ENCODE assay signal across 8 mouse cellular contexts in the genomic region with DNA sequence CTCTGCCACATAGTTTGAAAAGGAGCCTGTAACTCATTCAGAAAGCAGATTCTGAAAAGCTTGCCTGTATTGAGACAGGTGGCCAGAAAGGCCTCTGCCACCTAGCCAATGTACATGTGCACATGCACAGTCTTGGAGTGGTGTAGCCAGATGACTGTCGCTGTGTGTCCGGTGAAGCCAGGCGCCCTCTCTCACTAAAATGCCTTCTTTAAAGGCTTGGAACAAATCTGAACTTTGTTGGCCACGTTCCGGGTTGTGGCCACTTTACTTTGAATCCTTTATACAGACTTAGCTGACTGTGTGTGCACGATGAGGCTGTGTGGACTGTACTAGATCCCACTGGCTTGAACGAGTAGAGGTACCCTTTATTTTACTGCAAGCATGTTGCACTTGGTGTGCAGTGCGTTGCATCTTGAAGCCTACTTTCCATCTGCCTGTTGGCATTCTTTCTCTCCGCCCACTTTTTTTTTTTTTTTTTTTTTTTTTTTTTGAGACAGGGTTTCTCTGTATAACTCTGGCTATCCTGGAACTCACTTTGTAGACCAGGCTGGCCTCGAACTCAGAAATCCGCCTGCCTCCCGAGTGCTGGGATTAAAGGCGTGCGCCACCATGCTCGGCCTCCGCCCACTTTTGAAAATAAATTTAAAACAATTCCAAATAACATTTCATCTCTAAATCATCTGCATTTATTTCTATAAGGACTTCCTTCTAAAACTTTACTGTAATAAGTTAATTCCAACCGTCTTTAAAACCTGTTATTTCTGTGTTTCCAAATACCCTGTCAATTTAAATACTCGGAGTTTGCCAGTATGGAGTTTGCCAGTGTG. TPM values are rescaled to one million over a fixed set of nuclear protein-coding genes. Genes with fewer than 3 reads are reported as not detected.
DNase-seq lines count a peak whose midpoint lies in the region; ATAC-seq and TF ChIP-seq lines count a peak whose summit lies in the region.

No protein-coding gene starts in this region.

- WGBS in embryonic facial prominence, embryonic 13.5 days: 54% methylated on average over 18 of the region's 18 CpGs
- WGBS in hindbrain, embryonic 15.5 days: 56% methylated on average over 18 of the region's 18 CpGs
- WGBS in liver, embryonic 14.5 days (ENCODE audit: insufficient replicate concordance): 38% methylated on average over 18 of the region's 18 CpGs
- WGBS in stomach, embryonic 14.5 days: 50% methylated on average over 18 of the region's 18 CpGs

- peaks cover 21% of the 10 kb centered on the region for H3K4me1 ChIP-seq in embryonic facial prominence, embryonic 13.5 days
- H3K4me1 ChIP-seq in hindbrain, embryonic 15.5 days (replicated peaks): peaks cover 23% of the 10 kb centered on the region
- H3K4me1 ChIP-seq in liver, embryonic 14.5 days (replicated peaks; ENCODE audit: control insufficient read depth in 2 of 2, insufficient read depth in 2 of 2, low read length in 1 of 2): peaks cover 4 to 12% of the 10 kb centered on the region in 2 experiments; a peak in 3 of 4 replicates
- 0 out of 2 replicates have a peak, but pooled peaks cover 4% of the 10 kb centered on the region for H3K4me1 ChIP-seq in stomach, embryonic 14.5 days (ENCODE audit: control insufficient read depth, insufficient read depth, low read length)

- intact Hi-C loops in left cerebral cortex, postnatal 14 days (cut with DNase I): loop anchor here (5.0 to 10.0 kb wide), 2 partner anchors 61 to 348 kb away; no protein-coding TSS in a partner anchor
- intact Hi-C loops in left cerebral cortex, postnatal 4 days (cut with DNase I): no loop called here

- peak overlapping the region; percentile 99 for H3K27ac ChIP-seq in embryonic facial prominence, embryonic 13.5 days
- peak overlapping the region; percentile 99 for H3K27ac ChIP-seq in hindbrain, embryonic 15.5 days (replicated peaks)
- H3K27ac ChIP-seq in liver, embryonic 14.5 days: peak overlapping the region; percentile 23; the same call in 1 of the 2 replicates
- peak overlapping the region; percentile 99; the same call in 1 of the 2 replicates for H3K27ac ChIP-seq in stomach, embryonic 14.5 days (ENCODE audit: low read length)

- H3K9ac ChIP-seq in embryonic facial prominence, embryonic 13.5 days: peak overlapping the region; percentile 96
- H3K9ac ChIP-seq in hindbrain, embryonic 15.5 days: peak overlapping the region; percentile 98
- H3K9ac ChIP-seq in liver, embryonic 14.5 days (replicated peaks): peak overlapping the region; percentile 89
- H3K9ac ChIP-seq in stomach, embryonic 14.5 days (replicated peaks; ENCODE audit: low read depth, low read length): peak overlapping the region; percentile 62

- TF ChIP-seq EP300 in liver, embryonic 14.5 days (IDR thresholded peaks at IDR 0.05; ENCODE audit: low read depth): no peak

- H3K9me3 ChIP-seq in embryonic facial prominence, embryonic 13.5 days: no peaks in the 10 kb centered on the region
- H3K9me3 ChIP-seq in hindbrain, embryonic 15.5 days: no peaks in the 10 kb centered on the region
- no peaks in the 10 kb centered on the region for H3K9me3 ChIP-seq in liver, embryonic 14.5 days (ENCODE audit: control insufficient read depth, low read length)
- no peaks in the 10 kb centered on the region for H3K9me3 ChIP-seq in stomach, embryonic 14.5 days (ENCODE audit: control insufficient read depth, low read depth, low read length)

- H3K27me3 ChIP-seq in embryonic facial prominence, embryonic 13.5 days: no peaks in the 10 kb centered on the region
- H3K27me3 ChIP-seq in hindbrain, embryonic 15.5 days: no peaks in the 10 kb centered on the region
- H3K27me3 ChIP-seq in liver, embryonic 14.5 days (ENCODE audit: control insufficient read depth, insufficient read depth, low read length): no peaks in the 10 kb centered on the region
- H3K27me3 ChIP-seq in stomach, embryonic 14.5 days (ENCODE audit: control insufficient read depth, insufficient read depth, low read length): no peaks in the 10 kb centered on the region

- peak; percentile 10 to 26 for DNase-seq in left cerebral cortex, postnatal 14 days (ENCODE audit: low spot score in 2 of 2)
- DNase-seq in left cerebral cortex, postnatal 4 days: no peak
- peak; percentile 63 for DNase-seq in MN1 (ENCODE audit: low spot score)
- no peak for DNase-seq in liver, embryonic 14.5 days (ENCODE audit: low read depth in 3 of 3, low spot score in 3 of 3)
- DNase-seq in gastrocnemius, adult 18-20 months (ENCODE audit: low spot score): no peak

- ATAC-seq in embryonic facial prominence, embryonic 13.5 days (ENCODE audit: insufficient number of reproducible peaks, insufficient read depth, low FRiP score, low TSS enrichment, low read depth): no peak
- ATAC-seq in hindbrain, embryonic 15.5 days (ENCODE audit: low FRiP score, low read depth): no peak
- ATAC-seq in liver, embryonic 14.5 days (ENCODE audit: insufficient read depth): no peak
- ATAC-seq in stomach, embryonic 14.5 days (ENCODE audit: insufficient number of reproducible peaks, insufficient read depth, low FRiP score, low read depth): no peak

- H3K4me2 ChIP-seq in embryonic facial prominence, embryonic 13.5 days: peak overlapping the region; percentile 86
- H3K4me2 ChIP-seq in hindbrain, embryonic 15.5 days: peak overlapping the region; percentile 70
- H3K4me2 ChIP-seq in liver, embryonic 14.5 days (ENCODE audit: low read depth): peak overlapping the region; percentile 86
- H3K4me2 ChIP-seq in stomach, embryonic 14.5 days (replicated peaks; ENCODE audit: low read depth, low read length): peak overlapping the region; percentile 97

- TF ChIP-seq CTCF in liver, embryonic 14.5 days (IDR thresholded peaks at IDR 0.05; ENCODE audit: low read depth): no peak

- peak overlapping the region; percentile 93 for H3K4me3 ChIP-seq in embryonic facial prominence, embryonic 13.5 days
- H3K4me3 ChIP-seq in hindbrain, embryonic 15.5 days: peak overlapping the region; percentile 81
- H3K4me3 ChIP-seq in liver, embryonic 14.5 days (ENCODE audit: insufficient read depth in 1 of 2, low read depth in 2 of 2, low read length in 2 of 2): peak overlapping the region; percentile 82 to 89
- peak overlapping the region; percentile 91 for H3K4me3 ChIP-seq in stomach, embryonic 14.5 days (ENCODE audit: low read depth, low read length)

- H3K36me3 ChIP-seq in embryonic facial prominence, embryonic 13.5 days: peaks cover 46% of the 10 kb centered on the region
- peaks cover 27% of the 10 kb centered on the region for H3K36me3 ChIP-seq in hindbrain, embryonic 15.5 days
- peaks cover 14% of the 10 kb centered on the region for H3K36me3 ChIP-seq in liver, embryonic 14.5 days (replicated peaks; ENCODE audit: control insufficient read depth, insufficient read depth, low read depth)
- H3K36me3 ChIP-seq in stomach, embryonic 14.5 days (ENCODE audit: control insufficient read depth, insufficient read depth, low read length): peaks cover 32% of the 10 kb centered on the region

RNA-seq across cellular contexts. Expression of gene Alg5, which starts 1.0 kb away (rescaled TPM):
- 10 to 100 TPM; 20.2 to 21.0 TPM for total RNA-seq in left cerebral cortex, postnatal 14 days (2021)
- 10 to 100 TPM; 24.5 to 31.4 TPM for total RNA-seq in left cerebral cortex, postnatal 4 days (2021)
- polyA plus RNA-seq in embryonic facial prominence, embryonic 13.5 days (2015; fragmentation: Nextera tagmentation; extraction: Ambion mirVana): 51.3 and 55.6 TPM in 2 replicates
- polyA plus RNA-seq in hindbrain, embryonic 15.5 days (2015; fragmentation: Nextera tagmentation; extraction: Ambion mirVana): 45.0 and 45.4 TPM in 2 replicates
- polyA plus RNA-seq in liver, embryonic 14.5 days (2012; rRNA removed): 8.2 and 12.2 TPM in 2 replicates
- polyA plus RNA-seq in liver, embryonic 14.5 days (2014; fragmentation: Nextera tagmentation; extraction: Ambion mirVana): 25.4 and 29.3 TPM in 2 replicates
- 53.1 and 71.2 TPM in 2 replicates for polyA plus RNA-seq in stomach, embryonic 14.5 days (2014; fragmentation: Nextera tagmentation; extraction: Ambion mirVana)
- 1 to 10 TPM; 6.5 to 7.6 TPM for total RNA-seq in gastrocnemius, adult 18-20 months (2021)

RNA-seq across cellular contexts. Expression of gene Exosc8, which starts 1.1 kb away (rescaled TPM):
- total RNA-seq in left cerebral cortex, postnatal 14 days (2021): 10 to 100 TPM; 24.4 to 33.0 TPM
- total RNA-seq in left cerebral cortex, postnatal 4 days (2021): 10 to 100 TPM; 53.9 to 60.7 TPM
- 129 and 137 TPM in 2 replicates for polyA plus RNA-seq in embryonic facial prominence, embryonic 13.5 days (2015; fragmentation: Nextera tagmentation; extraction: Ambion mirVana)
- polyA plus RNA-seq in hindbrain, embryonic 15.5 days (2015; fragmentation: Nextera tagmentation; extraction: Ambion mirVana): 70.1 and 75.6 TPM in 2 replicates
- polyA plus RNA-seq in liver, embryonic 14.5 days (2012; rRNA removed): 45.6 and 64.1 TPM in 2 replicates
- 84.5 and 89.8 TPM in 2 replicates for polyA plus RNA-seq in liver, embryonic 14.5 days (2014; fragmentation: Nextera tagmentation; extraction: Ambion mirVana)
- polyA plus RNA-seq in stomach, embryonic 14.5 days (2014; fragmentation: Nextera tagmentation; extraction: Ambion mirVana): 123 and 125 TPM in 2 replicates
- 10 to 100 TPM; 10.2 to 10.9 TPM for total RNA-seq in gastrocnemius, adult 18-20 months (2021)

RNA-seq across cellular contexts. Expression of gene Smad9, which starts 19.1 kb away (rescaled TPM):
- 1 to 10 TPM; 6.1 to 6.2 TPM for total RNA-seq in left cerebral cortex, postnatal 14 days (2021)
- 1 to 10 TPM; 2.8 to 3.1 TPM for total RNA-seq in left cerebral cortex, postnatal 4 days (2021)
- polyA plus RNA-seq in embryonic facial prominence, embryonic 13.5 days (2015; fragmentation: Nextera tagmentation; extraction: Ambion mirVana): 1.2 and 1.8 TPM in 2 replicates
- polyA plus RNA-seq in hindbrain, embryonic 15.5 days (2015; fragmentation: Nextera tagmentation; extraction: Ambion mirVana): 0.85 and 0.91 TPM in 2 replicates
- polyA plus RNA-seq in liver, embryonic 14.5 days (2012; rRNA removed): 0.05 and 0.07 TPM in 2 replicates
- 0.04 TPM in 1 of 2 replicates, not detected in the other for polyA plus RNA-seq in liver, embryonic 14.5 days (2014; fragmentation: Nextera tagmentation; extraction: Ambion mirVana)
- polyA plus RNA-seq in stomach, embryonic 14.5 days (2014; fragmentation: Nextera tagmentation; extraction: Ambion mirVana): 3.0 and 3.2 TPM in 2 replicates
- total RNA-seq in gastrocnemius, adult 18-20 months (2021): under 1 TPM; 0.18 to 0.28 TPM

RNA-seq across cellular contexts. Expression of gene Gm21958, which starts 22.2 kb away (rescaled TPM):
- total RNA-seq in left cerebral cortex, postnatal 14 days (2021): not detected
- not detected for total RNA-seq in left cerebral cortex, postnatal 4 days (2021)
- 0.88 TPM in 1 of 2 replicates, not detected in the other for polyA plus RNA-seq in embryonic facial prominence, embryonic 13.5 days (2015; fragmentation: Nextera tagmentation; extraction: Ambion mirVana)
- polyA plus RNA-seq in hindbrain, embryonic 15.5 days (2015; fragmentation: Nextera tagmentation; extraction: Ambion mirVana): 0.41 TPM in 1 of 2 replicates, not detected in the other
- not detected in 2 replicates for polyA plus RNA-seq in liver, embryonic 14.5 days (2012; rRNA removed)
- polyA plus RNA-seq in liver, embryonic 14.5 days (2014; fragmentation: Nextera tagmentation; extraction: Ambion mirVana): not detected in 2 replicates
- 1.4 and 1.9 TPM in 2 replicates for polyA plus RNA-seq in stomach, embryonic 14.5 days (2014; fragmentation: Nextera tagmentation; extraction: Ambion mirVana)
- not detected for total RNA-seq in gastrocnemius, adult 18-20 months (2021)

RNA-seq across cellular contexts. Expression of gene Supt20, which starts 43.7 kb away (rescaled TPM):
- total RNA-seq in left cerebral cortex, postnatal 14 days (2021): 10 to 100 TPM; 37.6 to 43.5 TPM
- 10 to 100 TPM; 72.3 to 75.3 TPM for total RNA-seq in left cerebral cortex, postnatal 4 days (2021)
- 125 and 128 TPM in 2 replicates for polyA plus RNA-seq in embryonic facial prominence, embryonic 13.5 days (2015; fragmentation: Nextera tagmentation; extraction: Ambion mirVana)
- 82.4 and 87.7 TPM in 2 replicates for polyA plus RNA-seq in hindbrain, embryonic 15.5 days (2015; fragmentation: Nextera tagmentation; extraction: Ambion mirVana)
- 22.3 and 23.5 TPM in 2 replicates for polyA plus RNA-seq in liver, embryonic 14.5 days (2012; rRNA removed)
- 23.9 and 24.6 TPM in 2 replicates for polyA plus RNA-seq in liver, embryonic 14.5 days (2014; fragmentation: Nextera tagmentation; extraction: Ambion mirVana)
- polyA plus RNA-seq in stomach, embryonic 14.5 days (2014; fragmentation: Nextera tagmentation; extraction: Ambion mirVana): 111 and 120 TPM in 2 replicates
- 10 to 100 TPM in 1 of 2 experiments, 1 to 10 TPM in 1; 9.5 to 13.3 TPM for total RNA-seq in gastrocnemius, adult 18-20 months (2021)

Comparison
In these comparisons a context has a peak if more than half of its experiments do, and no peak if none do; other contexts are left out.
1. DNase-seq: peak in left cerebral cortex, postnatal 14 days (2 of 2) and MN1 (single experiment); none in left cerebral cortex, postnatal 4 days (single experiment), liver, embryonic 14.5 days (0 of 3) and gastrocnemius, adult 18-20 months (single experiment).
2. H3K27ac ChIP-seq: peak in every context shown above with its lines; median percentile 99 in embryonic facial prominence, embryonic 13.5 days; 99 in hindbrain, embryonic 15.5 days; 99 in stomach, embryonic 14.5 days; 23 in liver, embryonic 14.5 days.
3. Peak in every context shown above with its lines, with median percentiles within 50 percentile points of each other: H3K4me2 ChIP-seq, H3K4me3 ChIP-seq and H3K9ac ChIP-seq.